Mouse (Mus musculus): ENCODE data around the gene Dcpp3. TPM values are rescaled to one million over a fixed set of nuclear protein-coding genes. Genes with fewer than 3 reads are reported as not detected.

Gene Dcpp3
- total RNA-seq (2023), result not detected

DNA sequence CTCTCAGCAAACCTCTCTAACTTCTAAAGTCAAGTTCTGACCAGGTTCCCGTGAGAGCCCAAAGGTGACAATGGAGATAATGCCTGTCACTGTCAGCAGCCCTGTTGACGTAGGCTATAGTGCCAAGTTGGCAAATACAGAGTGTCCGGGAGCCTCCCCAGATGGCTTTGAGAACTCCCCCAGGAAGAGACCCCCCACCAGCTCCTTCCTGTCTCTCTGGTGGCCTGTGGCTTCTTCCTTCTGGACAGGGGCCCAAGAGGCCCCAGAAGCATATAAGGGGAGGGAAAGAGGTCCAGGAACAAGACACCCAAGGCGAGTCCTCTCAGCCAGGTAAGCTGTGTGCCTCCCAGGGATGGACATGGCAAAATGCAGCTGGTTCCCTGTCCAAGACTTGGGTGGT is at the start of gene Dcpp3:
TSS of gene Dcpp3 (plus strand) at position 301 of the 400 bp plus-strand sequence.

DNA sequence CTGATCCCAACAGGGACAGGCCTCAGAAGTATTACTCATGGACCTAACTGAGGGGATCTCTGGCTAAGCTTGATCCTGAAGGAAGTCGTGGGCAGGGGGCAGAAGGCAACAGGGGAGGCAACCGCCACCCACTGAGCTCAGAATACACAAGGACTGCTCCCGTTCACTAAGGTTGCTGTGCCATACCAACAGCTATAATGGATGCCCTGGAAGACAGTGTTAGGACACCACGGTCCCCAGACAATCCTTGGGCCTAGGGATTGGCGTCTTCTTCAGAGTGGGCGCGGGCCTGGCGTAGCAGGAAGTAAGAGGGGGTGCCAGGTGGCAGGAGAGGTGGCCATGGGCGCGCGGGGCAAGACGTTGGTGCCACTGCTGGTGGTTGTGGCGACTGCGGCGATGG is 49.5 kb upstream of the Dcpp3 start, which contains the start of gene Prss21:
TSS of gene Prss21 (plus strand) at position 301 of the 400 bp plus-strand sequence.

GRCm38 (mm10) chr17:23880576-23880975 is 36.7 kb upstream of the Dcpp3 start, which contains the start of the genes Dcpp1 and Dcpp2:
Gene Dcpp1, plus strand, starts transcription at chr17:23880876.
Gene Dcpp2, plus strand, starts transcription at chr17:23880880.

DNA sequence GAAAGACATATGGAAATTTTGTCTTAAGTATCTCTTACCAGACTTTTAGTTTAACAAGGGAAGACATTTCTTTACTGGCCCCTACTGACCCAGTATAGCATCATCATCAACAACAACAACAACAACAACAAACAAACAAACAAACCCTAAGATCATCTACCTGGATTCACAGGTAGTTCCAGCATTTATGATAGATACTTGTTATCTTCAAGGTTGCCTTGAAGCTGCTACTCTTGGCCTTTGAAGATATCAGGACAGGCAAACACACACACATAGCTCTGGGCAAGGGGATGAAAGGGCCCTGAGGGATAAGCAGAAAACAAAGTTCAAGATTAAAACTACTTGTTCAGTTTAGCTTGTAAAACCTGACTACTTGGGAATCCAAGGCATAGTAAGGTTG is 24.1 kb downstream of the Dcpp3 start, which contains the start of gene Sbp:
TSS of gene Sbp (plus strand) at position 301 of the 400 bp plus-strand sequence.

DNA sequence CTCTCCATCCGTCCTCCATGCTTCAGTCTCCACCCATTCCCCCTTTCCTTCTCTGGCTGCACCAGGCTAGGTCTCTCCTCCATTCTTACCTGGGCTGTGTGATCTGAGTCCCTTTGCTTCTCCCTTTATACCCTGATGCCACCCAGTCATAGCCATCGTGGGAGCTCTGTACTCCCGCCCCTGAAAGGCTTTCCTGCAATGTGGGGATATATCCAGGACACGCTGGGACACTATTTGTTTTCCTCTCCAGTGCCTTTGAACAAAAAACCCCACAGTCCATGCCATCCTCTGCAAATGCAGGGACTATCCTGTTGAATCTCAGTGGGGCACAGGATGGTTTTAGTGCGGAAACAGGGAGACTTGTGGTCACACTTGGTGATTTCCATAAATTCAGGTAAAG is 37.9 kb downstream of the Dcpp3 start, which contains the start of gene Sbpl:
TSS of gene Sbpl (minus strand) at position 101 of the 400 bp plus-strand sequence.

Other genes with a start within 250 kb of the Dcpp3 start
- 39.5 TPM for gene Hcfc1r1, start 243.9 kb upstream of the Dcpp3 start, total RNA-seq (2023)
- gene Thoc6, start 243.6 kb upstream of the Dcpp3 start, total RNA-seq (2023), result 22.4 TPM
- gene Tnfrsf12a, start 240.0 kb upstream of the Dcpp3 start, total RNA-seq (2023), result 61.0 TPM
- not detected for gene Cldn6, start 238.2 kb upstream of the Dcpp3 start, total RNA-seq (2023)
- not detected for gene Cldn9, start 233.4 kb upstream of the Dcpp3 start, total RNA-seq (2023)
- gene 1520401A03Rik, start 194.7 kb upstream of the Dcpp3 start, total RNA-seq (2023), result not detected
- 36.2 TPM for gene Pkmyt1, start 191.1 kb upstream of the Dcpp3 start, total RNA-seq (2023)
- gene Paqr4, start 176.6 kb upstream of the Dcpp3 start, total RNA-seq (2023), result 2.6 TPM
- gene Kremen2, start 171.6 kb upstream of the Dcpp3 start, total RNA-seq (2023), result 0.89 TPM
- 27.5 TPM for gene Flywch1, start 145.9 kb upstream of the Dcpp3 start, total RNA-seq (2023)
- gene Flywch2, start 131.4 kb upstream of the Dcpp3 start, total RNA-seq (2023), result not detected
- gene Srrm2, start 126.9 kb upstream of the Dcpp3 start, total RNA-seq (2023), result 1,442 TPM
- gene Elob, start 88.3 kb upstream of the Dcpp3 start, total RNA-seq (2023), result 199 TPM
- not detected for gene Prss33, start 81.4 kb upstream of the Dcpp3 start, total RNA-seq (2023)
- not detected for gene Prss32, start 73.6 kb upstream of the Dcpp3 start, total RNA-seq (2023)
- gene Prss41, start 73.3 kb upstream of the Dcpp3 start, total RNA-seq (2023), result 1.4 TPM
- not detected for gene Prss21, start 49.4 kb upstream of the Dcpp3 start, total RNA-seq (2023)
- not detected for gene Dcpp1, start 36.6 kb upstream of the Dcpp3 start, total RNA-seq (2023)
- not detected for gene Dcpp2, start 36.6 kb upstream of the Dcpp3 start, total RNA-seq (2023)
- gene Sbp, start 24.2 kb downstream of the Dcpp3 start, total RNA-seq (2023), result not detected
- gene Sbpl, start 37.8 kb downstream of the Dcpp3 start, total RNA-seq (2023), result not detected
- not detected for gene Prss30, start 63.1 kb downstream of the Dcpp3 start, total RNA-seq (2023)
- not detected for gene Prss22, start 80.6 kb downstream of the Dcpp3 start, total RNA-seq (2023)
- gene Prss27, start 120.7 kb downstream of the Dcpp3 start, total RNA-seq (2023), result not detected
- gene Kctd5, start 156.0 kb downstream of the Dcpp3 start, total RNA-seq (2023), result 32.5 TPM
- gene Pdpk1, start 233.5 kb downstream of the Dcpp3 start, total RNA-seq (2023), result 97.8 TPM
- gene Amdhd2, start 246.3 kb downstream of the Dcpp3 start, total RNA-seq (2023), result 27.0 TPM

All from CD4-positive naive resting alpha-beta T cell, adult 57 days (primary cell).